Mouse (Mus musculus): ENCODE results near the gene Aprt. TPM values are rescaled to one million over a fixed set of nuclear protein-coding genes. Genes with fewer than 3 reads are reported as not detected.

The Aprt gene
- total and polyA plus RNA-seq, 3 experiments, result 516 to 561 (median 524) TPM

GRCm38 (mm10) chr8:122616181-122616905 is 39.6 kb upstream of the Aprt start:
- dilution Hi-C loops (cut with MboI; ENCODE audit: extremely low pct_ligation_motif_present, extremely low pct_unique_long_range_greater_than_20kb, low sequenced_read_pairs), result no loop called here
- H3K4me2 ChIP-seq (ENCODE audit: insufficient read depth, low read depth, poor library complexity, severe bottlenecking), result no peak overlapping the region

GRCm38 (mm10) chr8:122611295-122612133 is 34.8 kb upstream of the Aprt start, which contains the start of the genes Galns and Trappc2l:
Gene Galns (minus strand): TSS chr8:122611463.
Gene Trappc2l (plus strand): TSS chr8:122611640.
- dilution Hi-C loops (cut with MboI; ENCODE audit: extremely low pct_ligation_motif_present, extremely low pct_unique_long_range_greater_than_20kb, low sequenced_read_pairs), result no loop called here
- peaks cover 11 to 48% of the 10 kb centered on the region in 2 experiments for H3K4me1 ChIP-seq (ENCODE audit: control insufficient read depth in 1 of 2, insufficient read depth in 2 of 2)
- no peaks in the 10 kb centered on the region for H3K27me3 ChIP-seq (replicated peaks)
- in situ Hi-C loops (cut with MboI; ENCODE audit: low pct_ligation_motif_present, low pct_unique_long_range_greater_than_20kb, low sequenced_read_pairs), result no loop called here
- H3K36me3 ChIP-seq (replicated peaks in 1 of 2; ENCODE audit: control insufficient read depth in 1 of 2, insufficient read depth in 1 of 2, low read length in 1 of 2), result peaks cover 5 to 37% of the 10 kb centered on the region in 2 experiments
- H3K4me2 ChIP-seq (ENCODE audit: insufficient read depth, low read depth, poor library complexity, severe bottlenecking), result peak within 1 kb of the TSS; percentile 92
- H3K9ac ChIP-seq (ENCODE audit: insufficient read depth, low read depth), result peak within 1 kb of the TSS; percentile 72
- no peaks in the 10 kb centered on the region for H3K79me2 ChIP-seq (replicated peaks; ENCODE audit: control insufficient read depth, extremely low read depth, insufficient read depth, poor library complexity, severe bottlenecking)
- H3K4me3 ChIP-seq (replicated peaks in 1 of 3; ENCODE audit: low read depth in 2 of 3, low read length in 2 of 3, poor library complexity in 1 of 3), result peak within 1 kb of the TSS; percentile 78 to 94 (median 80)
- H3K27ac ChIP-seq (ENCODE audit: insufficient read depth, low read depth), result peak within 1 kb of the TSS; percentile 97
- no peaks in the 10 kb centered on the region for H3K9me3 ChIP-seq (replicated peaks; ENCODE audit: low read length)
- TF ChIP-seq HCFC1 (IDR thresholded peaks at IDR 0.05; ENCODE audit: low read depth, low read length) (peak; percentile 50), MYC (IDR thresholded peaks at IDR 0.05; ENCODE audit: low read depth, low read length) (0 out of 2 replicates have a peak, but pooled peaks have one; percentile 18), POLR2A (IDR thresholded peaks at IDR 0.05; ENCODE audit: low read depth, low read length) (peak; percentile 88), SMC3 (IDR thresholded peaks at IDR 0.05; ENCODE audit: low read depth, low read length) (peak; percentile 24; the same call in 1 of the 2 replicates), POLR2AphosphoS2 (IDR thresholded peaks at IDR 0.05; ENCODE audit: low read depth, low read length) (peak; percentile 72; the same call in 1 of the 2 replicates), MAX (IDR thresholded peaks at IDR 0.05; ENCODE audit: low read length) (peak; percentile 59; the same call in 1 of the 2 replicates), SIN3A (IDR thresholded peaks at IDR 0.05; ENCODE audit: low read length) (peak; percentile 67), NELFE (IDR thresholded peaks at IDR 0.05; ENCODE audit: low read depth, low read length) (peak; percentile 91), ZMIZ1 (IDR thresholded peaks at IDR 0.05; ENCODE audit: low read depth, low read length) (peak; percentile 66; the same call in 1 of the 2 replicates), RAD21 (IDR thresholded peaks at IDR 0.05; ENCODE audit: low read depth, low read length) (no peak; the same call in 1 of the 2 replicates), JUN (IDR thresholded peaks at IDR 0.05; ENCODE audit: insufficient read depth, low read depth, low read length) (no peak), USF2 (conservative IDR thresholded peaks at IDR 0.05; ENCODE audit: low read depth, low read length) (peak; percentile 81), MXI1 (IDR thresholded peaks at IDR 0.05; ENCODE audit: low read depth, low read length) (peak; percentile 45), MEF2A (IDR thresholded peaks at IDR 0.05; ENCODE audit: borderline replicate concordance, low read depth, low read length) (no peak), EP300 (IDR thresholded peaks at IDR 0.05; ENCODE audit: low read length) (no peak), PAX5 (IDR thresholded peaks at IDR 0.05; ENCODE audit: low read length) (no peak), CTCF (conservative IDR thresholded peaks at IDR 0.05 in 1 of 2, IDR thresholded peaks at IDR 0.05 in 1 of 2; ENCODE audit: low read depth in 2 of 2, low read length in 2 of 2) (peak in 1 of 2 experiments; percentile 32; a peak in 1 of 4 replicates), RCOR1 (conservative IDR thresholded peaks at IDR 0.05; ENCODE audit: low read depth, low read length) (no peak), KAT2A (IDR thresholded peaks at IDR 0.05; ENCODE audit: insufficient replicate concordance, low read length) (no peak), IRF4 (IDR thresholded peaks at IDR 0.05; ENCODE audit: low read depth, low read length) (peak; percentile 21; the same call in 1 of the 2 replicates), TBP (conservative IDR thresholded peaks at IDR 0.05; ENCODE audit: low read depth, low read length) (no peak), CHD2 (IDR thresholded peaks at IDR 0.05; ENCODE audit: low read length) (0 out of 2 replicates have a peak, but pooled peaks have one; percentile 4), CHD1 (IDR thresholded peaks at IDR 0.05; ENCODE audit: low read depth, low read length) (no peak), USF1 (IDR thresholded peaks at IDR 0.05; ENCODE audit: low read depth, low read length) (peak; percentile 89), ELF1 (IDR thresholded peaks at IDR 0.05; ENCODE audit: low read depth, low read length) (peak; percentile 74; the same call in 1 of the 2 replicates)
- DNase-seq (ENCODE audit: extremely low read depth), result peak; percentile 97

More at GRCm38 (mm10) chr8:122616181-122616905, 39.6 kb upstream of the Aprt start:
- Histone ChIP-seq H3K79me2 (replicated peaks; ENCODE audit: control insufficient read depth, extremely low read depth, insufficient read depth, poor library complexity, severe bottlenecking) (no peaks in the 10 kb centered on the region), H3K4me1 (ENCODE audit: control insufficient read depth in 1 of 2, insufficient read depth in 2 of 2) (peaks cover 8 to 36% of the 10 kb centered on the region in 2 experiments), H3K36me3 (replicated peaks in 1 of 2; ENCODE audit: control insufficient read depth in 1 of 2, insufficient read depth in 1 of 2, low read length in 1 of 2) (peaks cover 5 to 38% of the 10 kb centered on the region in 2 experiments), H3K27ac (ENCODE audit: insufficient read depth, low read depth) (no peak overlapping the region), H3K27me3 (replicated peaks) (no peaks in the 10 kb centered on the region), H3K9ac (ENCODE audit: insufficient read depth, low read depth) (no peak overlapping the region), H3K9me3 (replicated peaks; ENCODE audit: low read length) (no peaks in the 10 kb centered on the region), H3K4me3 (replicated peaks in 1 of 3; ENCODE audit: low read depth in 2 of 3, low read length in 2 of 3, poor library complexity in 1 of 3) (no peak overlapping the region)
- DNase-seq (ENCODE audit: extremely low read depth), result no peak
- TF ChIP-seq TBP (conservative IDR thresholded peaks at IDR 0.05; ENCODE audit: low read depth, low read length) (no peak), POLR2AphosphoS2 (IDR thresholded peaks at IDR 0.05; ENCODE audit: low read depth, low read length) (no peak), ZMIZ1 (IDR thresholded peaks at IDR 0.05; ENCODE audit: low read depth, low read length) (no peak), MXI1 (IDR thresholded peaks at IDR 0.05; ENCODE audit: low read depth, low read length) (no peak), CHD1 (IDR thresholded peaks at IDR 0.05; ENCODE audit: low read depth, low read length) (no peak), NRF1 (IDR thresholded peaks at IDR 0.05; ENCODE audit: low read depth, low read length) (no peak), KAT2A (IDR thresholded peaks at IDR 0.05; ENCODE audit: insufficient replicate concordance, low read length) (no peak), JUN (IDR thresholded peaks at IDR 0.05; ENCODE audit: insufficient read depth, low read depth, low read length) (no peak), POLR2A (IDR thresholded peaks at IDR 0.05; ENCODE audit: low read depth, low read length) (no peak), CHD2 (IDR thresholded peaks at IDR 0.05; ENCODE audit: low read length) (no peak), RCOR1 (conservative IDR thresholded peaks at IDR 0.05; ENCODE audit: low read depth, low read length) (no peak), E2F4 (IDR thresholded peaks at IDR 0.05; ENCODE audit: insufficient replicate concordance, low read depth, low read length) (no peak)
- in situ Hi-C loops (cut with MboI; ENCODE audit: low pct_ligation_motif_present, low pct_unique_long_range_greater_than_20kb, low sequenced_read_pairs), result no loop called here

Measured in CH12.LX (cell line).